Mouse (Mus musculus): ENCODE results near the gene Rab3c.

The Rab3c gene

GRCm38 (mm10) chr13:110198906-110199305, 81.9 kb downstream of the Rab3c start:
- no peak for DNase-seq (ENCODE audit: low read depth in 1 of 2, low spot score in 2 of 2)

DNA sequence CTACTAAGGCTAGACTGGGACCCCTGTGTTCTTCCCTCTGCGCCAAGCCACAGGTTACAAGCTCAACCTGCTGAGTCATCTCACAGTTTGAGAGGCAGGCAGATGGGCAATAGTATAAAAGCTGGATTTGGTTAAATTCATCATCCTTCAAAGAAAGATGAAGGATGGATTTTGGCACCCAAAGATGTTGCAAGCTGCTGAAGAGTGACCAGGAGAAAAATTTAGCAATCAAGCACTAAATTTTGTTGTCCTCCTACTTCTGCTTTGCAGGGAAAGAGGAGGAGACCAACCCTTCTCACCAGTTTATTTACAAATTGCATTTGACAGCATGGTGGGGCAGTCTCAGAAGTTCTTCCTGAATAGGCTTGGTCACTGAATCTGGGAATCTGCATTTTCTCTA, 90.8 kb downstream of the Rab3c start:
- no peak for DNase-seq (ENCODE audit: low read depth in 1 of 2, low spot score in 2 of 2)

- DNase-seq (ENCODE audit: low read depth in 1 of 2, low spot score in 2 of 2): peak; percentile 17 to 31
These were observed 95.7 kb downstream of the Rab3c start for GRCm38 (mm10) chr13:110184963-110185685.

DNA sequence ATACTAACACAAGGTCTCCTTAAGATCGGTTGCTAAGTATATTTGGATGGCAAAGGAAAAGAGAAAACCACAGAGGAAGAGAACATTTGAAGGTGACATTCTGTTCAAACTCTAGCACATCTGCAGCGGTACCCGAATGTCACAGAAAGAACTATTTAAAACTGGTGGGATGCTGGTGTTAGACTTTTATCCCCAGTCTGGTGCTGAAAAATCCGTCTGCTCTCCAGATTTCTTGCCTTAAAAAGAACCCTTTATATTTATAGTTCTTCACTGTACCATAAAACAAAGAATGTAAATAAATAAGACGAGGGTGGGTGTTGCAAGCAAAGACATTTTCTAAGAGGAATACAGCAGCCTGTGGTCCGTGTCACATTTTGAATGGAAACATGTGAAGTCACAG, 105.1 kb downstream of the Rab3c start:
- DNase-seq (ENCODE audit: low read depth in 1 of 2, low spot score in 2 of 2): no peak

DNA sequence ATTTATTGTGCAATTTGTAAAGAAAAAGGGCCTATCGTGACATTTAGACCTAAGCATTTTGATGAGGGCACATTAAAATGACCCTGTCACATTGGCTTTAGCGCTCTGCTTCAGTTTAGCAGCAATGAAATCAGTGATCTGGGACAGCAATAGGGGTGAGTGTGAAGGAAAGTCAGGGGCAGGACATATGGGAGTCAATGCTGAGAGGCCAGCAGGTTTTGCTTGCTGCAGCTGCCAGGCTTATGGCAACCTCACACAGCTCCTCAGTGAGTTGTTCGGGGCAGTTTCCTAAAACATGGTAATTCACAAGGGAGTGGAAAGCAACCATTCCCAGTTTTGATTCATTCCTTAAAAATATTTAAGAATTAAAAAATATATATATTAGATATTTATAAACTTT, 111.1 kb downstream of the Rab3c start:
- DNase-seq (ENCODE audit: low read depth in 1 of 2, low spot score in 2 of 2): no peak

DNA sequence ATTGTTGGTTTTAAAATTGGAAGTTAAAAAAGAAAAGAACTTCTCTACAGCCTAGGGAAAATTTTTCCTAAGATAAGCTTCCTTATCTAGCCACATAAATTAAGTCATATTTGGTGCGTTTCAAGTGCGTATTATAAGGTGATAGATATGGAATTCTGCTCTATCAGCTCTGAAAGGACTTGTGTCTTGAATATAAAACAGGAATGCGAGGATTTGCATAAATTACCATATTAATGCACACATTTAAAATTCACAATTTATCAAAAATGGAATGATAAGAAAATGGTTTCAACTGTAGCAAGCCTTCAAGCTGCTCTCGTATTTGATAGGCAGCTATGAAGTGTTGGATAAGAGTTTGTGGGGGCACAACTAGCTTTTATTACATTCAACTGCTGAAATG, 111.6 kb downstream of the Rab3c start:
- DNase-seq (ENCODE audit: low read depth in 1 of 2, low spot score in 2 of 2): no peak

DNA sequence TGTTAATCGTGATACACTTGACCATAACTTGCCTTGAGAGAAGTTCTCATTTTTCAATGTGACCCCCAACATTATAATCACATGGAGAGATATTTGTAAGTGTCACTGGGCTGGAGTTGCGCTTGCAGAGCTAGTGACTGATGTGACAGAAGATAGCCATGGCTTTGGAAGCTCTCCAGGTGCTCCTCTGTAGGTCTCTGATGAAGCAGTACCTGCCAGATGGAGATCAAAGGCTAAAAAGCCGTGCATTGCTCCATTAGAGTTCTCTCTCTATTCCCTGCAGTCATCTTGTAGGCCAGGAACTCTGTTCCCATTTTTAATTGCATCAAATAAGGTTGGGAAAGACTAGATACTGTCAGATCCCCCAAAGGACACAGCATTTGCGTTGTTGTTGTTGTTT, 112.2 kb downstream of the Rab3c start:
- no peak for DNase-seq (ENCODE audit: low read depth in 1 of 2, low spot score in 2 of 2)

GRCm38 (mm10) chr13:110166622-110167330, 114.0 kb downstream of the Rab3c start:
- no peak for DNase-seq (ENCODE audit: low read depth in 1 of 2, low spot score in 2 of 2)

- DNase-seq (ENCODE audit: low read depth in 1 of 2, low spot score in 2 of 2): no peak
These were observed 120.8 kb downstream of the Rab3c start for GRCm38 (mm10) chr13:110159980-110160379.

GRCm38 (mm10) chr13:110158588-110159519, 121.9 kb downstream of the Rab3c start:
- DNase-seq (ENCODE audit: low read depth in 1 of 2, low spot score in 2 of 2): no peak

DNA sequence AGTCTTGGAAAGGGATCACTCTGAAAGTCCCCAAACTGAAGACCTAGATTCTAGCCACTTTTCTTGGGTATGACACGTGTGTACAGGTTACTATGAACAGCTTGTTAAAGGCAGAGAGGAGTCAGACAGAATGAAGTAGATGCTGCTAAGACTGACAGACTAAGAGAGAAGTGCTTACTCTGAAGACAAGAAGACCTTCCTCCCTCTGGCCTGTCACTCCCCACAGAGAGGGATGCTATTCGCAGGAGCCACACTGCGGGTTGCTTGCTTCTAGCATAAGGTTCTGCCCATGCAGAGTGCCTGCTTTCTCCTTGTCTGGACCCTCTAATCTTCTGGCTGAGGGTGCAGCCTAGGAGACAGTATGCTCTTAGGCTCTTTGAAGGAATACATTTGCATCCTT, 135.3 kb downstream of the Rab3c start:
- no peak for DNase-seq (ENCODE audit: low read depth in 1 of 2, low spot score in 2 of 2)

GRCm38 (mm10) chr13:110145019-110145418, 135.8 kb downstream of the Rab3c start:
- DNase-seq (ENCODE audit: low read depth in 1 of 2, low spot score in 2 of 2): no peak

DNA sequence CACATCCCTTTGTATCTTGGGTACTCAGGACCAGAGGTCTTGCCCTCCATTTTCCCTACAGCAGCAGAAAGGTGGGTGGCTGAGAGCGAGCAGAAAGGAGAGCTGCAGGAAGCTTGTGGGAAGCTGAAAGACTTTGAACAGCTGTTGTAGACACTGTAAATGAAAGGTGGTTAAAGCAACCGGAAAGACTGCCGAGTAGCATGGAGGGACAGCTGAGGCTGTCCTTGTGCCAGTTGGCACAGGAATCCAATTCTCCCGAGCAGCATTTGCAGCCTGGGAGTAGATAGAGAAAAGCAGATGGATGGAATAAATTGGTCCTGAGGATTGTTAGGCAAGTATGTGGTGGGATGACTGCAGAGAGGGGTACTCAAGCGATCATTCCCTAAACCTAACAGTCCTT, 141.5 kb downstream of the Rab3c start:
- no peak for DNase-seq (ENCODE audit: low read depth in 1 of 2, low spot score in 2 of 2)

GRCm38 (mm10) chr13:110138644-110139043, 142.2 kb downstream of the Rab3c start:
- no peak for DNase-seq (ENCODE audit: low read depth in 1 of 2, low spot score in 2 of 2)

- DNase-seq (ENCODE audit: low read depth in 1 of 2, low spot score in 2 of 2): no peak
These were observed 153.1 kb downstream of the Rab3c start for GRCm38 (mm10) chr13:110127613-110128258.

DNA sequence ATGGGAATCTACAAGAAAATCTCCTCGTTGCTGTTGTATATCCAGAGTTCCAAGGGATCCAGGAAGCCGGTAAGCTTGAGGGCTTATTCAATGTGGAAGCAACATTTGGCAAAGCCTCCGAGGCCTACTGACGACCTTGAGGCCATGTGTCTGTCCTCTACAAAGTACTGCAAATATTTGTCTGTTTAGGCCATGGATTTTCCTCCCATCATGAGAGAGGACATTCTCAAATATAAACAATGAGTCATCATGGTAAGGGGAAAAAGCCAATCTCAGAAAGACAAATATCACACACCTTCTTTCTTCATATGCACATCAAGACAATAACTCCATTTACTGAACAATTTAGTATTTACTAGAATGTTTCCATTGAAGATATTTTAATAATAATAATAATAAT, 158.0 kb downstream of the Rab3c start:
- DNase-seq (ENCODE audit: low read depth in 1 of 2, low spot score in 2 of 2): no peak

DNA sequence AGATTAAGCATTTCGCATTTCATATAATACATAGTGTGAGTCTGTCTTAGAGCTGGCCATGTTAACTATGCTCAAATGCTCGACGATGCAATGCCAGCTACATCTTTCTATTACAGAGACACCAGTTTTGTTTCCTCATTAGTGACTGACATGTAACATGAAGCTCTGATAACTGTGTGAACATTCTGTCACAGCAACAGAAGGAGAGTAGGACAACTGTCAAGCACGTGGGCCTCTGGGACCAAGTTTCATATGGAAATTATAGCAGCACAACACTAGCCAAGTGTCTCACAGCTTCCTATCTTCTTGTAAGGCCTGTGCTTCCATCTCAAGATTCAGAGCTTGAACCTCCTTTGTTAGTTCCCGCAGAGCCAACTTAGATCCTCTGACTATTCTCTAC, 163.9 kb downstream of the Rab3c start:
- DNase-seq (ENCODE audit: low read depth in 1 of 2, low spot score in 2 of 2): no peak

- DNase-seq (ENCODE audit: low read depth in 1 of 2, low spot score in 2 of 2): no peak
These were observed 164.5 kb downstream of the Rab3c start for GRCm38 (mm10) chr13:110116316-110116715.

DNA sequence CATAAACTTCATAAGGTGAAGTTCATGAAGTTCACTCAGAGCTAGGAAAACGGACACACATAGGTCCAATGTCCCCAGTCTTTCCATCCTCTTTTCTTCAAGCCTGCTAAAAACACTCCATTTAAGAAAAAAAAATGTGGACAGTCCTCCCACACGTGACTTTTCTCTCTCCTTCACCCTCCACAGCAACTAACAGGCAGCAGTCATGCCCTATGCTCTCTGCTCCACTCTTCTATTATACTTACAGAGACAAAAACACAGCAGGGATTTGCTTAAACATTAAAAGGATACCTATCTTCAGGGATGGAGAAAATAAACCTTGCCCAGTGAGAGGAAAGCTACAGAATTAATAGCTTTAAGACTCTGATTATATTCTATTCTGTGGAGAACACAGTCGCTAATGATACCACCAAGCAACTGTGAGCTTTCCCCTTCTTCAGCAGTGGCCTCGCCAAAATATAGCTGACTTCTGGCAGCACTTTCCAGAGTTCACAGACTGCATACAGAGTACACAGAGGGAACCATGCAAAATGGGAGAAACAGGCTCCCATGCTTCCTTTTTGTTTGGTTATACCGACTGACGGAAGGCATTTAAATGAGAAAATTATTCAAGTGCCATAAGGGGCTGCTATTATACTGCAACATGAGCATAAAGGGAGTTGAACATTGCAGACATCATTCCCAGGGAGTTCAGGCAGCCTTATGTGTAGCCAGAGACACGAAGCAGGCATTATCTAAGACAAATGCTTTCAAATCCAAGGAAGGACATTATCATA, 165.7 kb downstream of the Rab3c start:
- DNase-seq (ENCODE audit: low read depth in 1 of 2, low spot score in 2 of 2): no peak

DNA sequence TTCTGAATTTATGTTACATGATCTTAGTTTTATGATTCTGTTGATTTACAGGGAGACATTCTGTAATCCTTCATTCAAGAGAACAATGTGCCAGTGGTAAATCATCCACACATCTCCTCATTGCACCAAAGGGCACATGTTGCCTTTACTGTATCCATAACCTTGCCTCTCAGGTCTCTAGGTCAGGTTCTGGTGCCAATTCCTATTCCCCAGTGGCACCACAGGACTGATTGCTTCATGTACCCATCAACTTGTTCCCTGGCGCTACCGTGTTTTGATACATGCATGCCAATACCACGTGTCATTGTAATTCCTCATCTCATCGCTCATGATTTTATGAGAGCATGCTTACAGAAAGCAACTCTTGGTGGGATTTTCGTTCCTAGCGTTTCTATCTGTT, 167.1 kb downstream of the Rab3c start:
- no peak for DNase-seq (ENCODE audit: low read depth in 1 of 2, low spot score in 2 of 2)

Measured in monocyte, adult 2 months (primary cell).